Mouse (Mus musculus): Measurements from ENCODE around the gene Gm14781. TPM values are rescaled to one million over a fixed set of nuclear protein-coding genes. Genes with fewer than 3 reads are reported as not detected.

Gene Gm14781
- not detected for polyA plus RNA-seq (2017; shearing (Covaris generic))

DNA sequence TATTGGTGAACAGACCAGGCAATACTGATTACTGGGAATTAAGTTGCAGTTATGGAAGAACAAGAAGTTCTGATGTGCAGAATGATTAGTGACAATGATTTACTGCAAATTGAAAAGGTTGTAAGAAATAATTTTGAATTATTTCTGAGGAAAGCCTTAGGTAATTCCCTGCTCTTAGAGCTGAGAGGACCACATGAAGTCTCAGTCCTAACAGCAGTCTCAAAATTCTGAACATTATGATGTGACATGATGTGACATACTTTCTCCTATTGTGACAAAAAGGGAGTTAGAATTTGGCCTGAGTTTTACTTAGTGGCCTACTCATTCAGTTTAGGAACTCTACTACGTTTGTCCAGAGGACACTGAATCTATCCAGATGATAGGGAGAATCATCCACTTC is at the start of gene Gm14781:
Gm14781 (plus strand) TSS at position 301 of the 400 bp plus-strand sequence.

Other genes with a start within 250 kb of the Gm14781 start
- gene Gm5072, start 239.7 kb upstream of the Gm14781 start, polyA plus RNA-seq (2017; shearing (Covaris generic)), result not detected
- not detected for gene Gm8914, start 152.1 kb upstream of the Gm14781 start, polyA plus RNA-seq (2017; shearing (Covaris generic))
- not detected for gene 1700084M14Rik, start 56.3 kb upstream of the Gm14781 start, polyA plus RNA-seq (2017; shearing (Covaris generic))
- gene Mageb5, start 150.8 kb downstream of the Gm14781 start, polyA plus RNA-seq (2017; shearing (Covaris generic)), result not detected